Mouse (Mus musculus): Measurements from ENCODE around the gene Klhdc3.
A peak's percentile ranks its signal among the peaks of the same experiment; 100 is the strongest.

Klhdc3 gene

GRCm38 (mm10) chr17:46680760-46681373 is at the start of gene Klhdc3:
Gene Klhdc3 (minus strand): TSS chr17:46680914.
- peak; percentile 97 for DNase-seq (ENCODE audit: low spot score)

DNA sequence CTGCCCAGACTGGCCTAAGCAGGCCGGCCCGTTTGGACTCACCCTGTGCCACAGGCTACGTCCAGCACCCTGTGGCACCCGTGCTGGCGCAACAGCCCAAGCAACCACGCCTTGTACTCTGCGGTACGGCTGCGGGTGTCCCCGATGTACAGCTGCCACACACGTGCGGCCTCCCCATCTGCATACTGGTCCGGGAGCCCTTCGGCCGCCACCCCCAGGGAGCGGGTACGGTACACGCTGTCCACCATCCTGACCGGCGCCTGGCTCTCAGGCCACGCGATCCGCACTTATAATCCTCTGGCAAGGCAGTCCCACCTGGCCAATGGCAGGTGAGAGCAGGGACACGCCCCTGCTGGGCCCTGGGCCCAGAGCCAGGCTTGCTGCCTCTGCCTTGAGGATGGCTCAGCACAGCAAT is 48.2 kb upstream of the Klhdc3 start, which contains the start of gene Gnmt:
Gene Gnmt (minus strand): TSS at position 265 of the 415 bp plus-strand sequence.
- DNase-seq (ENCODE audit: low spot score), result no peak

GRCm38 (mm10) chr17:46728496-46728895 is 47.8 kb upstream of the Klhdc3 start:
- no peak for DNase-seq (ENCODE audit: low spot score)

DNA sequence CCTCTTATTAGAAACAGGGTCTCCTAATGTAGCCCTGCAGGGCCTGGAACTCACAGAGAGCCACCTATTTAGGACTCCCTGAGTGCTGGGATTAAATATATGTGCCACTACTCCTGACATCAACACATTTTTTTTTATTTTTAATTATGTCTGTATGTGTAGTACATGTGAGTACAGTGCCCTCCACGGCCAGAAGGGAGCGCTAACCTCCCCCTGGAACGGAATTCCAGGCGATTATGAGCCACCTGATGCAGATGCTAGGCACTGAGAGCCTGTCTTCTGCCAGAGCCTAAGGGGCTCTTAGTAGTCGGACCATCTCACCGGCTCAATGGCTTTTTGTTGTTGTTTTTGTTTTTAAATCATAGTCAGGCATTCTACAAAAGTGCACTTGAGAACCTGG is 47.3 kb upstream of the Klhdc3 start:
- DNase-seq (ENCODE audit: low spot score), result no peak

DNA sequence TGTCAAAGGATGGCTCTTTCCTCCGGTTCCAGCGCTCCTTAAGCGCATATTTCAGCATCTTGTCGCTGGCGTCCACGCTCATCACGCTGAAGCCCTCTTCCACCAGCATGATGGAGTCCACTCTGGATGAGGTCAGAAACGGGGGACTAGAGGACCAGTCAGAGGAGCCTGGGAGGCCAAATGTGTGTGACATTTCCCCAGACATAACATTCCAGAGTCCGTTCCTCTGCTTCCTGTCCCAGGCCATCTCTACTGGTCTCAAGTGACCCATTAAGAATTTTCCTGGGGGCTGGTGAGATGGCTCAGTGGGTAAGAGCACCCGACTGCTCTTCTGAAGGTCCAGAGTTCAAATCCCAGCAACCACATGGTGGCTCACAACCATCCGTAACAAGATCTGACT is 46.6 kb upstream of the Klhdc3 start:
- no peak for DNase-seq (ENCODE audit: low spot score)

GRCm38 (mm10) chr17:46725731-46726645 is 45.3 kb upstream of the Klhdc3 start:
- no peak for DNase-seq (ENCODE audit: low spot score)

GRCm38 (mm10) chr17:46725273-46725672 is 44.6 kb upstream of the Klhdc3 start:
- no peak for DNase-seq (ENCODE audit: low spot score)

DNA sequence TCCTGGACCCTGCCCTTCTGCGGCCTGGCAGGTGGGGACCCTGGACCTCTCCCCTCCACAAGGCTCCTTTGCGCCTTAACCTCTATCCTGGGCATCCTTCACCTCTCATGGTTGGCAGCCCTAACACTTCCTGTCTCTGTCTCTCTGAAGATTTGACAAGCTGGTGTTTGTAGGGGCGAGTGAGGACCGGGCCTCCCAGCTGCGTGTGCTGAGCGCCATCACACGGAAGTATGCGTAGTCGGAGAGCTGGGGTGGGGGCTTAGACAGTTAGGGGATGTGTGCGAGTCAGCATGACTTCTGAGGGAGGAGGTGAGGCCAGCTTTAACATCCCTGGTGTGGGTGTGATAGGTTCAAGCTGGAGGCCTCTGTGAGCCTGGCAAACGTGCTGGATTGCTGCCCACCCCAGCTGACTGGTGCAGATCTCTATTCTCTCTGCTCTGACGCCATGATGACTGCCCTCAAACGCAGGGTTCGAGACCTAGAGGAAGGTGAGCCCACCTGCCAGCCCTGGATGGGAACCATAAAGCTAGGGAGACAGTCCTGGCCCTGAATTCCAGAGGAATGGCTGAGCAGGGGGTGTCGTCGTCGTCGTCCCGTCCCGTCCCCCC is 43.9 kb upstream of the Klhdc3 start:
- no peak for DNase-seq (ENCODE audit: low spot score)

- DNase-seq (ENCODE audit: low spot score), result no peak
These were observed 40.4 kb upstream of the Klhdc3 start for GRCm38 (mm10) chr17:46721077-46721476.

DNA sequence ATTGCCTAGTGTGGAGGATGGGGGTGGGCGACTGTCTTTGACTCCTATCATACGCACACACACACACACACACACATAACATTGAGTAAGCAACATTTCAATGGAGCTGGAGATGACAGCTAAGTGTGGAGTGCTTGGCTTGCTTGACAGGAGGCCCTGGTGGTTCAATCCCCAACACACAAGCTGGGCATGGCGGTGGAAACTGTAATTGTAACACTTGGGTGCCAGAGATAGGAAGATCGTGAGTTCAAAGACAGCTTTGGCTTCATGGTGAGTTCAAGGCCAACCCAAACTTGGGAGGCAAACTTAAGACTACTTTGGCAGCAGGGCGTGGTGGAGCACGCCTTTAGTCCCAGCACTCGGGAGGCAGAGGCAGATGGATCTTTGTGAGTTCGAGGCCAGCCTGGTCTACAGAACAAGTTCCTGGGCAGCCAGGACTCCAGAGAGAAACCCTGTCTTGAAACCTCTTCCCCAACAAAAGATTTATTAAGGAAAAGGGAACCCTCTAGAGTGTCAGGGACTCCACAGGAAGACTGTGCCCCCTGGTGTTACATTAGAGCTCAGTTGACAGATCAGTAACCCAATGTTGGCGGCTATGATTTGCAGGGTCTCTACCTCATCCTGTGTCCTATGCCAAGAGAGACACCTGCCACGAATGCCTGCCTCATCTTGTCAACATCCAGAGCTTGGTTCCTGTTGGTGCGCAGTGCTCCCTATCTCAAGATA is 34.2 kb upstream of the Klhdc3 start:
- no peak for DNase-seq (ENCODE audit: low spot score)

DNA sequence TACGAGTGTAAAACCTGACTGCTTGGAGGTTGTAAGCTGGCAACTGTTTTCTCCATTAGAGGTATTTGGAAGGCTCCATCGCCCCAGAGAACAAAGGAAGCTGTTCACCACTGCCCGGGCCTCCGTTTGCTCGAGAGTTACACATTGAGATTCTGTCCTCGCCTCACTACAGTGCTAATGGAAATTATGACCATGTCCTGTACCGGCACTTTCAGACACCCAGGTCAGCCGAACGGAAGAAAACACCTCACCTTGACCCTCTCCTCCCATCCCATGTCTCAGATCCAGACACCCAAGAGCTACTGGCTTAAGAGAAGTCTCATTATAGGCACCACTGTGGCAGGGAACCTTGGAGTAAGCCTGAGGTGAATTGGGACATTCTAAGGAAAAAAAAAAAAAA is 33.1 kb upstream of the Klhdc3 start:
- DNase-seq (ENCODE audit: low spot score), result no peak

GRCm38 (mm10) chr17:46712442-46712841 is 31.7 kb upstream of the Klhdc3 start:
- no peak for DNase-seq (ENCODE audit: low spot score)

- DNase-seq (ENCODE audit: low spot score), result no peak
These were observed 31.0 kb upstream of the Klhdc3 start for GRCm38 (mm10) chr17:46711612-46712271.

- DNase-seq (ENCODE audit: low spot score), result peak; percentile 93
These were observed 30.4 kb upstream of the Klhdc3 start, which contains the start of gene Pex6 for GRCm38 (mm10) chr17:46710959-46711597. Gene Pex6 (plus strand): TSS chr17:46711463.

DNA sequence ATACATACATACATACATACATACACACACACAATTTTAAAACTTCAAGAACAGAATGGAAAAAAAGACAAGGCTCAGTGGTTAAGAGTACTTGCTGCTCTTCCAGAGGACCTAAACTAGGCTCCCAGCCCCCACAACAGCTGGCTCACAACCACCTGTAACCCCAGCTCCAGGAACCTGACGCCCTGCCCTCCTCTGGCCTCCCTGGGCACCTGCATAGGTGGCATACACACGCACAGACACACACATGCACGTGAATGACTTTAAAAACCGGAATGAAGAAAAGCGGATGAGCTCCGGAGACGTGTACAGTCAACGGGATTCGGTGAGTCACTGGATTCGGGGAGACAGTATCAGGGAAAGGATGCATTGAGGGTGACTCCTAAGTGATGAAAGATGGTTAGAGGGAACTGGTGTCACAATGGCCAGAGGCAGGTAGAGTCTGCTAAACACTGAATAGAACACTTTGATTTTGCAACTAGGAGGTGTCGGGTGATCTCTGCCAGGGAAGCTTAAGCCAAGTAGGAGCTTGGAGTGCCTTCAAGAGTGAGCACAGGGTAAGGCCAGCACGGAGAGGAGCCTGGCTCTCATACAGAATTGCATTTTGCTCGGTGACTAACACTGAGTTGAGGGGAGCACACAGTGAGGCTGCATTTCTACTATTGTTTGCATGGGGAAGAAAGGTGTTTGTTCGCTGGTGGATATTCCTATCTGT is 25.8 kb upstream of the Klhdc3 start:
- no peak for DNase-seq (ENCODE audit: low spot score)

DNA sequence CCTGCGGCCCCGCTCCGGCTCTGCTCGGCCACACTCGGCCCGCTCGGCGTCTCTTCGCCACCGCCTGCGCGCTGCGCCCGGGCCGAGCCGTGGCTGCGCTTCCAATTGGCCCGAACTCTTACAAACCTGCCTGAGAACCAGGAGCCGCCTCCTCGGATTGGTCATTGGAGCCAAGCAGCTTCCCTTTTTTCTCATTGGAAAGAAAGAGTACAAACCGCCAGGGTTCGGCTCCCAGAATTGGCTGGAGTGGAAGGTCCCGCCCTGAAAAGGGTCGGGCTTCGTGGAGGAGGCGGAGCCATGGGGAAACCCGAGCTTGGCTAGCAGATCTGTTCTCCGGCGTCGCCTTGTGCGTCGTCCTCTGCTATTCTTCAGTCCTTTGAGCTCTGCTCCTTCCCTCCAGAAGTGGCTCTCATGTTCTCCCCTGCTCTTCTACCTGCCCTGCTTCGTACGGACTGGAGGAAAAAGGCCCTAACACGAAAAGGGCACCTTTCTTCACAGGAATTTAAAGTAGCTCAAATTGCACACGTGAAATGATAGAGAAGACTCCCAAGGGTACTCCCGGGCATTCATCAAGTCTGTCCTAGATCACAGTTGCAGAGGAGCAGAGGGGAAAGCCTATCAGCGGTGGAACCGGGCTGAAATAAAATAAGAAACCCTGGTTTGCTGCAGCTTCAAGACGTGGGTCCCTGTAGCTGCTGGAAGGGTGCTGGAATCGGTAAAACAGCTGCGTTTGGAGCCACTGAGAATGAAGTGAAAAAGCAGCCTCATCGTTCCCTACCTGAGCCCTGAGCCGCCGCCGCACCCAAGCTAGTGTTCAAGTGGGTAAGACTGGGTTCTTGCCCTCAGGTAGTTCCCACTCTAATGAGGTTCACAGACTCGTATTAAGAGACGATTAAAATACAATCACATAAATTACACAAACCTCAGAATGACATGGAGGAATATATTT is 24.4 kb upstream of the Klhdc3 start, which contains the start of gene Ppp2r5d:
Gene Ppp2r5d (minus strand): TSS at position 225 of the 949 bp plus-strand sequence.
- peak; percentile 97 for DNase-seq (ENCODE audit: low spot score)

- no peak for DNase-seq (ENCODE audit: low spot score)
These were observed 23.5 kb upstream of the Klhdc3 start for GRCm38 (mm10) chr17:46703971-46704886.

DNA sequence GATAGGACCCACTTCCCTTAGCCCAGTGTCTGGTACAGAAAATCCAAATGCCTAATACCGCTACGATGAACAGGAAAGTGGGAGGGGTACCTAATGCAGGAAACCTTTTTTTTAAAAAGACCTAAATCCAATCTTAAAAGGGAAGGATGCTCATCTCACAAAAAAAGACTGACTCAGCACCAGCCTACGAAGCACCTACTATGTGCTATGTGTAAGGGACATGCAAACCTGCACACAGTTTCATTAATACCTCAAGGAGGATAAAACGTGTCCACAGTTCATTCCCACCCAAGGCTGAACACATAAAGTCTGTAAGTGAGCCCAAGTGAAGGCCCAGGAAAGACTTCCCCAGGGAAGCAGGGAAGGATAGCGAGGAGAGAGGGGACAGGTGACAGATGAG is 21.8 kb upstream of the Klhdc3 start:
- no peak for DNase-seq (ENCODE audit: low spot score)

Measured in layer of hippocampus, adult 11-12 months (tissue).